Mouse (Mus musculus): ENCODE results near the gene Gp5.

The Gp5 gene

DNA sequence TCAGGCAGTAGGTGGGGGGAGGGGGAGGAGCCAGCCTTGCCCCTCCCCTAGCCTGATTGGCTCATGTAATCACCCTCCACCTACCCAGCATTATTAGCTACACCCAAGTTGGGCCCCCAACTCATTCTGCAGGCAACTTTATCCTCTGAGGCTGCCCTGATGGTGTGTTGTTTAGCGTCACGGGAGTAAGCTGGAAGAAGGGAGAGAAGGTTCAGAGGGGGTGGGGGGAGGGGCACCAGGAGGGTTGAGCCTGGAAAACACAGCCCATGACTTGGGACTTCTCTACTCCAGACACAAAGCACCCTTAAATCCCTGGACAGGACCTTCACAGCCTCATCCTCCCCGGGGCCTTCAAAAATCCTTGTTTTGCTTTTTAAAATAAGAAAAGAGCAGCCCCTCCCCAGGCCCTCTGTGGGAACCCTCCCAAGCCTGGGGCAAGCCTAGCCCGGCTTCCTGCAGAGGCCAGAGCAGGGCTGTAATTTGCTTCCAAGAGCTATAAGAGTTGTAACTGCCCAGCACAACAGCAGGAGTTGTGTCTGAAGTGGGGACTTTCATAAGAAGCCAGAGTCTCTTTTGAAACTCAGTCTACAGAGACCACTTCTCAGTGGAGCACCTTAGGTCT, 29.8 kb downstream of the Gp5 start:
- no peak for DNase-seq (ENCODE audit: low read depth, low spot score)

DNA sequence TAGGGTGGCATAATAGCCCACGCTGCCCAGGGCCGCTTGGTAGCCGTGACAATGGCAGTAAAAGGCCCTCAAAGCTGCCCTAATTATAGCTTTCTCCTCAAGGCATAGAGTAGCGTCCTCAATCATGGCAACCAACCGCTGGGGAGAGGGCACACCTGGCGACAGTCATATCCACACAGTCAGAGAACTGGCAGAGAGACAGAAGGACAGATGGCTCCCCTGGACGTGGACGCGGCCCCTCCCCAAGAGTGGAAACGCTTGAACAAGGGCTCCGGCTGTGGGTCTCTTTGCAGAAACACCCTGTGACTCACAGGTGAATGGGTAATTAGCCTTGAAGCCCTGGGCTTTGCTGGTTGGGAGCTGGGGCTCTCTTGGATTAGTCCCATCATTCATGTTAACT, 32.2 kb downstream of the Gp5 start:
- DNase-seq (ENCODE audit: low read depth, low spot score) = no peak

DNA sequence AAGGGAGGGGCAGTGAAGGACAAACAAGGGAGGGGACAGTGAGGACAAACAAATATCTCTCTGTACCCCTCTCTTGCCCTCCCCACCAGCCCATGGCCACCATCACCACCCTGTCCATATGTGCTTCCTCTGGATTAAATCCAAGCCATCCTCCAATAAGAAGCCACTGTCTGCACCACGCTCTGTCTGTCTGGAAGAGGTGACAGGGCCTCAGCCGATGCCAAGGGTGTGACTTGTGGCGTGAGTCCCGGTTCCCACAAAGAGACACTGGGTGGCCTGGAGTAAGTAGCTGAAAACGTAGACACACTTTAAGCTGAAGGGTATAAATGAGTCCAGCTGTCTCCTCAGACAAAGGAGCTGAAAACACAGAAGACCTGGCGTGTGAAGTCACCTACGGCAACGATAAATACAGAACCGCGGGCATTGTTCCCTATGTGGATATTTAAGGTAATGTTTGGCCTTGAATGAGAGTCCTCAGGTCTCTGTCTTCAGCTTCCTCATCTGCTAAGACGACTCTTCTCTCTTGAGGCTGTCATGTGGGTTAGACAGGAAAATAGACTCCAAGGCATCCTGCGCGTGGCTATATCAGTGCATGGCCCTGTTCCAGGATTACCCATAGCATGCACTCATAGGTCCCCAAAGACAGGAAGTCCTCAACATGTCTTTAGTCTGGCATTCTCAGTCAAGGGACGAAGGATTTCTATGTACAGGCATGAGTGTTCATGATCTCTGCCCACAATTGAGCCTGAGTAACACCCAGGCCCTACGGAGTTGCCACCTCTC, 34.8 kb downstream of the Gp5 start:
- DNase-seq (ENCODE audit: low read depth, low spot score) = no peak

DNA sequence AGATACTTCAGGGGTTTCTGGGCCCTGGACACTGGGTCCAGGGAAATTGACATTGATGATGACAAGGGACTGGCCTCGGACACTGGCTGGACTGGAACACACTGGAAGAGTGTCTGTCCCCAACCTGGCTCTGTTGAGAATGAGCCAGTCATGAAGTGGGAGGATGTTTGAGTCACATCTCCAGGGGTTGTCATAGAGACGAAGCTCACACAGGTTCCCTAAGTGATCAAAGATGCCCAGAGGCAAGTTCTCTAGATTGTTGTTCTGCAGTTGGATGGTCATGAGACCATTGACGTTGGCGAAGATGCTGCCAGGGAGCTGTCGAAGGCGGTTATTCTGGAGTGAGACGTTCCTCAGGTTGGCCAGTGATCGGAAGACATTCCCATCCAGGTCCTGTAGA, 37.5 kb downstream of the Gp5 start:
- DNase-seq (ENCODE audit: low read depth, low spot score) = no peak

DNA sequence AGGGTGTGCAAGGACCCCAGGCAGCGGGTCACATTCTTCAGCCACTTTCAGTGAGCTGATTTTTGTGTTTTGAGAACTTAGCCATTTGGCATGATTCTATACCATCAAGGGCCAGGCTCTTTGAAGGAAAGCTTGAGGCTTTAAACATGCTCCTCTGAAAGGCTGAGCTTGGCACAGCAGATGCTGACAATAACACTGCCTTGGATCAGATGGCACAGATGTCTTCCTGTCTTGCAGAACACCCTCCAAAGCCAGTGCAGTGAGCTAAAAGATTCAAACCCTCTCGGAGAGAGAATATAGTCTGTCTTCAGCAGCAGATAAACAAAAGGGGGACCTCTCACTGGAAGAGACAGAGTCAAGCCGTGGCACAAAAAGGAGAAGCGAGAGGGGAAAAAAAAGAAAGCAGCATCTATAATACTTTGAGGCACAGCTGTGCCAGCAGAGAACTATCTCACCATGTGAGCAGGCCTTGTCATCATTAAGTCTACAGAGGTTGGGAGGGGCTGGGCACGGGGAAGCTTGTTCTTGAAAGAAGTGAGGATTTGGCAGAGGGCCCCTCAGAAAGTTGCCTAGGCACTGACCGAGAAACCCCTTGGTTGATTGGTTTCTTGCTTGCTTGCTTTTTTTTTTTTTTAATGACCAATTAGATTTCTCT, 38.5 kb downstream of the Gp5 start:
- DNase-seq (ENCODE audit: low read depth, low spot score) = peak; percentile 88

DNA sequence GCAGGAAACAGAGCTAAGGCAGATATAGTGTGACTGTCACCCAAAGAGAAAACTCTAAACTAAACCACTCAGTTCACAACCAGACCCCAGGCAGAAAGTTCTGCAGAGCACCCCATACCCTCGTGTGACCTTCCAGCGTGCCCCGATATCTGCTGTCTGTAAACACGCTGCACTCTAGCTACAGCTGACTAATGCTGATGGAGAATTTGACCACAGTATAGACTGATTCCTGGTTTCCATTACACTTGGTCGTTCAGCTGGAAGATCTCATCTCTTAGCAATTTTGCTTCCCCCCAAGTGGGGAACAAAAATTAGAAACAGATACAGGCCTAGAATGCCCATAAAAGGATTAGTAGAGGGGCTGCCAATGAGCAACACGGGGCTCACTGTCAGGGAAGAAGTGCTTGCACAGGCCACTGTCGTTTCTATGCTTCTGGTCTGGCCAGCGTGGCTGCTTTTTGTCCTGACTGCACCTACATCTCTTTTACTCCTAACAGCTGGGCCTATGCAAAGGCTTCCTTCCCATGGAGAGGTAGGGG, 39.3 kb downstream of the Gp5 start:
- DNase-seq (ENCODE audit: low read depth, low spot score) = no peak

DNA sequence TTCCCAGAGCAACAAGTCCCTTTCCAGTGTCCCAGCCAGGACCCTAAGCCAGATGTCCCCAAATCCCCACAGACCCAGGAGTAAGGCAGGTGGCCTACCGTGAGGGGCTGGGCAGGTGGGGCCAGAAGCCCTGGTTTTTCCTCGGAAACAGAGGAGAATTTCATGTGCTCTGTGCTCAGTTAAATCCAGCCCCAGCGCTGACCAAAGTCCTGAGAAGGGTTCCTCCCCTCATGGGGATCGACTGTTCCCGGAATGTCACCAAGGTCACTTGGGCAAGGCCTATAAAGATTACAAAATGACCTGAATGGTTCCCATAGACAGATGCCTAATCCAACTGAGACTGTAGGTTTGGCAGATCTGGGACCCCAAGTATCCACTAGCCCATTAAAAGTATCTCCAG, 43.2 kb downstream of the Gp5 start, which contains the start of gene Cpn2:
Cpn2 (minus strand) TSS at position 141 of the 400 bp plus-strand sequence.
- no peak for DNase-seq (ENCODE audit: low read depth, low spot score)

DNA sequence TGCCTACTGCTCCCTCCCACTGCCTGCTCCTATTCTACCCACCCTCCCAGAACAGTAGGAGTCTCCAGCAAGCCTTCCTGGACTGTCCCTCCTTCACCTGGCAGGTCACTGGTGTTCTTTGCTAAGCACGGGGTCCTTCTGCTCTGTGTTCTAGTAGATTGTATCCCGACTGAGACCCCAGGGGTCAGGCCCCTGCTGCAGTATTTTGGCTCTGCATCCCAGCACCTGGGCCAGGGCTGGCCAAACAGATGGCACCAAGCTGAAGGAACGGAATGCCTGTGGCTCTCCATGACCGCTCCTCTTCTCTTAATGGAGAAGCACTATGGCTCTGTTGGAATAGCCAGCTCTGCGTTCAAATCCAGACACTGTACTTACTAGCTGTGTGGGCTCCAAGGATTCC, 44.0 kb downstream of the Gp5 start:
- no peak for DNase-seq (ENCODE audit: low read depth, low spot score)

DNA sequence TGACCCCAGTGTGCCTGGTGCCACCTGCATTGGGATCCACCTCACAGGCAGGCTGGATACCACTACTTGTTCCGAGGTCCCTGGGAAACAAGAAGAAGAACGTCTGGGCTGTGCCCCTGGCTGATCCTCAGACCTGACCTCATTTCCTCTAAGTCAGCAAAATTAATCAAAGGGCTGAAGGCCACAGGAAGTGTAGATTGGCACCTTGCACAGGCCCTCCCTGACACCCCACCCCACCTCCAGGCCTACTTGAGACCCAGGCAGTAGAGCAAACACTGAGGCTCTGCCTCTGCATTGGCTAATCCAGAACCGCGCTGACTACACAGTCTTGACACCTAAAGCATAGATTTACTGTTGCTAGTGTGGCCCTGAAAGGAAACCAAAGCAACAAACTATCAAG, 45.0 kb downstream of the Gp5 start:
- no peak for DNase-seq (ENCODE audit: low read depth, low spot score)

DNA sequence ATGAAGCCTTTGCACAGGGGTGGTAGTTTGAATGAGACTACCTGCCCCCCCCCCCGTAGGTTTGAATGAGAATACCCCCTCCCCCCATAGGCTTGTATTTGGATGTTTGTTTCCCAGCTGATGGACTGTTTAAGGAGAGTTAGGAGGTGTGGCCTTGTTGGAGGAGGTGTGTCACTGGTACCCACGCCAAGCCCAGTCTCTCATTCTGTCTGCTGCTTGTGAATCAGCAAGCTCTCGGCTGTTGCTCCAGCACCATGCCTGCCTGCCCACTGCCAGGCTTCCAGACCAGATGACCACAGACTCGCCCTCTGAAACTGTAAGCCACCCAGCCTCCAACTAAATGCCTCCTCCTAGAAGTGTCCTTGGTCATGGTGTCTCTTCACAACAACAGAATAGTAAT, 47.4 kb downstream of the Gp5 start:
- DNase-seq (ENCODE audit: low read depth, low spot score) = no peak

DNA sequence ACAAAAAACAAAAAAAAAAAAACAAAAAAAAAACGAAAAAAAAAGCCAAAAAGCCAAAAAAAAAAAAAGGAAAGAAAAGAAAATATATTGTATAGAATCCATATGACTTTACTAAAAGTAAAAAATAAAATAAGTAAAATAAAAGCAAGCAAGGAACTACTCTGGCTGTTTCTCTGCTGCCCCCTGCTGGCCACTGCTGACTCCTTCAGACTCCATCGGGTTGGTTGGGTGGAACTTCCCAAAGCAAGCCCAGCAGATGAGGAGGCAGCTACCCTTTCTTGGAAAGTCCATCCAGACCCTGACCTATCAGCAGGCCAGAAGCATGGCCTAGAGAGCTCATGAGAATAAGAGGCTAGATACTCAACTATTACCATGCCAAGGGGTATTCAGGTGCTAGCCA, 47.9 kb downstream of the Gp5 start:
- peak; percentile 74 for DNase-seq (ENCODE audit: low read depth, low spot score)

DNA sequence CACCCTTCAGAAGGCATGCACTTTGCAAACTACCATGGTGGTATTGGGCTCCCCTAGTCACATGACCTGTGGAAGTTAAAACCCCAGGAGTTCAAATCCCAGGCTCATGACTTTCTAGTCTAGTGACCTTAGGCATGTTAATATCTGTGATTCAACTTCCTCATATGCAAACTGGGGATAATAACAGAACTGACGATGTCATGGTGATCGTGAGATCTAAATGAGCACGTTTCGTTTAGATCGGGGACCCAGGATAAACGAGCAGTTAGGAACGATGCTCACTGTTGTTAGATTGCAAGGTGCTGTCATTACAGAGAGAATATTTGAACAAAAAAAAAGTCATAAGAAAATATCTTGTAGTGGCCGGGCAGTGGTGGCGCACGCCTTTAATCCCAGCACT, 48.4 kb downstream of the Gp5 start:
- peak; percentile 13 for DNase-seq (ENCODE audit: low read depth, low spot score)

DNA sequence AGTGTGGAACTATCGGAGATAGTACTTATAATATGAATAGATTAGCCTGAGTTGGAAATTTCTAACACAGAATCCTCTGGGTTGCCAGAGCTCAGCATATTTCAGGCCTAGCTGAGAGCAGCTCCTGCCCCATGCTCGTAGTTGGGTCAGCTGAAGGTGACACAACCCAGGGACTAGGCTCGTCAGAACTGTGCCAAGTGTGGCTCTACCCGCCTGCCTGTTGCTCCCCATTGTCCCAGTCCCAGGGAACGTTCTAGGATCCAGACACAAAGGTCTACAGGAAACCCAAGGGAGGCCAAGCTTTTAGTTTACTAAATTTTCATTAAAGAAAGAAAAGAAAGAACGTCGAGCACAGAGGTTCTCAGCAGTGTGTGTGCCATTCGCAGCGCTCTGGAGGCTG, 49.2 kb downstream of the Gp5 start:
- no peak for DNase-seq (ENCODE audit: low read depth, low spot score)

DNA sequence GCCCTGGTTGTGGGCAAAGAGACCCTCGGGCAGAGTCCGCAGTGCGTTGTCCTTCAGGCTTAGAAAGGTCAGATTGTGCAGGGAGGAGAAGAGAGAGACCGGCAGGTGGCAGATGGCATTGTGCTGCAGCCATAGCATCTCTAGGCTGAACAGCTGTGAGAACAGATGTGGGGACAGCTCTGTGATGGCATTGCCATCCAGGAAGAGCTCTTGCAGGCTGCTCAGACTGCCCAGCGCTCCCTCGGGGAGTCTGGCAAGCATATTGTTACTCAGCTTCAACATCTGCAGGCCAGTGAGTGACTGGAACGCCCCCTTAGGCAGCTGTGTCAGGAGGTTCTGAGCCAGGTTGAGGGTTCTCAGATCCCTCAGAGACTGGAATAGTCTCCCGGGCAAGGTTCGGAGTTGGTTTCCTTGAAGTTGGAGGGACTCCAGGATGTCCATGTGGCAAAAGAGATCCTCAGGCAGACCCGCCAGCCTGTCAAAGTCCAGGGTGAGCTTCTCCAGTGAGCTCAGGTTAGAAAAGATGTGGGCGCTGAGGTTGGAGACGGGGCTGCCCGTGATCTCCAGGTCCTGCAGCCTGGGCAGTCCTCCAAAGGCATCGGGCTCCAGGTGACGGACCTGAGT, 50.5 kb downstream of the Gp5 start:
- no peak for DNase-seq (ENCODE audit: low read depth, low spot score)

DNA sequence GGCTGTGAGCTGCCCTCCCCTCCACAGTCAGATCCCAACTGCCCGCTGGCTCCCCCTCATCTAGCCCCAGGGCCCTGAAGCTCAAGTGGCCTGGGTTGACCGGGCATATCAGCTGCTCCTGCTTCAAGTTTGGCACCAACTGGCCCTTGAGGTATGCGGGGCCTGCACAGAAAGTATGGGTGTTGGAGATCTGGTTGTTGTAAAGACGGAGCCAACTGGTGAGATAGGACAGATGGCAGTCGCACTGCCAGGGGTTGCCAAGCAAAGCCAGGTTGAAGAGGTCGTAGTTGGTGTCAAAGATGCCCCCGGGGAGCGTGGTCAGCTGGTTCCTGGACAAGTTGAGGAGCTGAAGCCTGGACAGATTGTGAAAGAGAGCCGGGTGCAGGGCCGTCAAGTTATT, 51.1 kb downstream of the Gp5 start:
- no peak for DNase-seq (ENCODE audit: low read depth, low spot score)

DNA sequence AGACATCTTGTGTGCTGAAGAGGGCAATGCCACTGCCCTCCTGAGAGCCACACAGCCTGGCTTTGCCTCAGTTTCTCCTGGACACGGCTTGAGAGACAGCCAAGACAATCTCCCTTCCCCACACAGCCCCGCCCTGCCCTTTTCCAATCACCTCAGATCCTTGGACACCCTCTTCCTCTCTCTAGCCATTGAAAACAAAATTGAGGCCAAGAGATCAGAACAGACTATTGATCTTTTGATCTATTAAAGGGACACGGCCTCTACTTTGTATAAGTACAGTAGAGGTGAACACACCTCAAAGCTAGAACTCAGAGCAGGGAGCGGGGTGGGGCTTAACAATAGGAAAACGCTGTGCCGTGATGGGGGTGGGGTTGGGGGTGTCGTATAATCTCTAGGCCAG, 52.1 kb downstream of the Gp5 start:
- no peak for DNase-seq (ENCODE audit: low read depth, low spot score)

DNA sequence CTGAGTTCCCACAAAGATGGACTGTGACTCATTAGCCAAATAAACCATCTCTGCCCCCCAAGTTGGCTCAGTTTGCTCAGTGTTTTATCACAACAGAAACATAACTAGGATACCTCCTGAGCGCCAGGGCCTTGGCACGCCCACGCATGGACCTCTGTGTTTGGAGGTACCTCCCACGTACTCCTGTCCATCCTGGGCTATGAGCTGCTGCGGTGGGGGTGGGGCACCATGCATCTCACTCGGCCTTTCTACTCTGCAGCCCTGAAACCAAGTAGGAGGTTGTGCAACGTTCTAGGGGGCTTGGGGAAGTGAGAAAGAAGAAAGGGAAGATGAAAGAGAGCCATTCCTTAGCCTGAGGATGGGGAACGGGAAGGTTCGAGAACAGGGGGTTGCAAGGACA, 52.9 kb downstream of the Gp5 start:
- DNase-seq (ENCODE audit: low read depth, low spot score) = no peak
